ENCODE assay signal across 48 mouse cellular contexts in the genomic region with DNA sequence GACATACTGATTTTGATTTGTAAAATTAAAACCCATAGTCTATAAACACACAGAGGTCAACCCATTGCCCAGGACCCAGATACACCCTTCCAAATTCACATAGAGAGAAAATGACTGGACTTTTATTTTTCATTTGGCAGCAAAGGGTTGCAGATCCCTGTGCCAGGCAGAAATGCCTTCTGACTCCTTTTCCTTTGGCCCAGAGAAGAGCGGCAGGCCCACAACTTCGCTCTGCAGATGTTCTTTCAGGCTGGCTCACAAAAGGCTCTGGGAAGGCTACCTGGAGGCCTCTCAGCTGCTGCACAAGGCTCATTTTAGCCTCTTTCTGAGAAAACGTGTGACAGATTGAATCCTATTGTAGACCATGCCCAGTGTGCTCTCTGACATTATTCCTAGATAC. TPM values are rescaled to one million over a fixed set of nuclear protein-coding genes. Genes with fewer than 3 reads are reported as not detected.
"Had no signal": no experiment of that assay in that cellular context is flagged by ENCODE, and none has a peak within 500 bp of the region (broad histone marks: within the 10 kb centered on the region; RNA-seq: fewer than 3 reads in every experiment).

No protein-coding gene starts in this region.

- DNase-seq: heart, postnatal 10 days; heart, postnatal 14 days; heart, postnatal 36 days; heart, postnatal 4 days; kidney, adult 11 months; kidney, adult 18-20 months; kidney, adult 2 months; kidney, adult 8-10 months; kidney, adult 9 months; kidney, postnatal 10 days; kidney, postnatal 14 days; kidney, postnatal 25 days; kidney, postnatal 36 days; kidney, postnatal 4 days; layer of hippocampus, adult 9-11 months; layer of hippocampus, postnatal 36 days had no signal

- H3K9me3 ChIP-seq: heart, embryonic 10.5 days; heart, embryonic 12.5 days; heart, embryonic 13.5 days; heart, embryonic 15.5 days; hindbrain, embryonic 10.5 days; hindbrain, embryonic 12.5 days; hindbrain, embryonic 13.5 days; hindbrain, embryonic 15.5 days; intestine, embryonic 15.5 days; kidney, embryonic 15.5 days had no signal

- H3K9ac ChIP-seq: heart, embryonic 12.5 days; heart, embryonic 13.5 days; heart, embryonic 15.5 days; hindbrain, embryonic 12.5 days; hindbrain, embryonic 13.5 days; hindbrain, embryonic 14.5 days; hindbrain, embryonic 15.5 days; intestine, embryonic 15.5 days; kidney, embryonic 15.5 days had no signal

- H3K4me3 ChIP-seq: heart, embryonic 10.5 days; heart, embryonic 12.5 days; heart, embryonic 13.5 days; heart, embryonic 15.5 days; hindbrain, embryonic 10.5 days; hindbrain, embryonic 12.5 days; hindbrain, embryonic 13.5 days; hindbrain, embryonic 15.5 days; intestine, embryonic 15.5 days; kidney, embryonic 15.5 days; layer of hippocampus, adult 2 months had no signal

- H3K4me2 ChIP-seq: heart, embryonic 11.5 days; heart, embryonic 12.5 days; heart, embryonic 13.5 days; heart, embryonic 15.5 days; hindbrain, embryonic 12.5 days; hindbrain, embryonic 13.5 days; hindbrain, embryonic 14.5 days; hindbrain, embryonic 15.5 days; intestine, embryonic 15.5 days; kidney, embryonic 15.5 days had no signal

- H3K27me3 ChIP-seq: heart, embryonic 12.5 days; heart, embryonic 13.5 days; heart, embryonic 15.5 days; hindbrain, embryonic 12.5 days; hindbrain, embryonic 13.5 days; hindbrain, embryonic 15.5 days; intestine, embryonic 15.5 days; kidney, embryonic 15.5 days had no signal

- H3K27ac ChIP-seq: heart, embryonic 10.5 days; heart, embryonic 13.5 days; heart, embryonic 15.5 days; hindbrain, embryonic 10.5 days; hindbrain, embryonic 12.5 days; hindbrain, embryonic 13.5 days; hindbrain, embryonic 14.5 days; hindbrain, embryonic 15.5 days; hindbrain, postnatal 0 days; intestine, embryonic 15.5 days; kidney, embryonic 15.5 days; kidney, postnatal 0 days; layer of hippocampus, adult 2 months had no signal

- H3K36me3 ChIP-seq: heart, embryonic 10.5 days; heart, embryonic 12.5 days; heart, embryonic 13.5 days; heart, embryonic 15.5 days; hindbrain, embryonic 10.5 days; hindbrain, embryonic 12.5 days; hindbrain, embryonic 13.5 days; hindbrain, embryonic 15.5 days; intestine, embryonic 15.5 days; kidney, embryonic 15.5 days had no signal

- H3K4me1 ChIP-seq: heart, embryonic 10.5 days; heart, embryonic 12.5 days; heart, embryonic 13.5 days; heart, embryonic 15.5 days; hindbrain, embryonic 10.5 days; hindbrain, embryonic 12.5 days; hindbrain, embryonic 13.5 days; hindbrain, embryonic 15.5 days; kidney, embryonic 15.5 days had no signal

- ATAC-seq: hindbrain, embryonic 16.5 days; hindbrain, postnatal 0 days; inflammation-experienced regulatory T-cells, adult 6 months; intestine, embryonic 15.5 days; intestine, embryonic 16.5 days; intestine, postnatal 0 days had no signal

RNA-seq across cellular contexts. Expression of gene Arl14, which starts 13.6 kb away (rescaled TPM):
- total RNA-seq: heart, postnatal 10 days; heart, postnatal 14 days; heart, postnatal 25 days; heart, postnatal 36 days; heart, postnatal 4 days; hematopoietic stem cell, adult 5-6 weeks; hindbrain, postnatal 0 days; layer of hippocampus, adult 18-20 months; layer of hippocampus, adult 2 months; layer of hippocampus, adult 8-10 months; layer of hippocampus, postnatal 10 days; layer of hippocampus, postnatal 14 days; layer of hippocampus, postnatal 25 days; layer of hippocampus, postnatal 36 days; left cerebral cortex, adult 18-20 months had no signal
- polyA plus RNA-seq: heart, embryonic 10.5 days; heart, embryonic 11.5 days; heart, embryonic 12.5 days; heart, embryonic 13.5 days; heart, embryonic 14.5 days; heart, embryonic 15.5 days; heart, embryonic 16.5 days; heart, postnatal 0 days; hindbrain, embryonic 10.5 days; hindbrain, embryonic 11.5 days; hindbrain, embryonic 12.5 days; hindbrain, embryonic 13.5 days; hindbrain, embryonic 14.5 days; hindbrain, embryonic 15.5 days; hindbrain, embryonic 16.5 days; hindbrain, postnatal 0 days; inflammation-experienced regulatory T-cells, adult 6 months; kidney, adult 2 months; kidney, embryonic 14.5 days had no signal
